Mouse (Mus musculus) MEL (cell line): Measurements from ENCODE around the gene Degs1. TPM values are rescaled to one million over a fixed set of nuclear protein-coding genes. Genes with fewer than 3 reads are reported as not detected.
"Not testable (repeated sequence)": the region's sequence is repeated elsewhere in the genome, so short reads cannot be mapped to it uniquely, and the experiment has no call there.

Source experiments
- DNase-seq: peaks from one replicate; pipeline ENCODE4 v3.0.0; 2011; ENCODE audit warnings: low read depth, low spot score
- H3K27ac ChIP-seq: 2 replicates; pipeline ENCODE4 v1.5.1; 2012; ENCODE audit warnings: low read depth, mild to moderate bottlenecking, control low read depth, low read length, moderate library complexity; ENCODE audit not compliant: control insufficient read depth
- H3K27me3 ChIP-seq, 2 experiments: fragments of 150-350 bp in 1 of 2; sonication (generic) in 1 of 2; 2 replicates each; pipeline ENCODE4 v1.6.1; 2012; ENCODE audit warnings: low read length in 2 of 2, mild to moderate bottlenecking in 2 of 2, improper control_type of control experiment in 1 of 2, moderate library complexity in 1 of 2; ENCODE audit not compliant: insufficient read depth in 2 of 2, control insufficient read depth in 1 of 2
- H3K36me3 ChIP-seq, 2 experiments: 2 replicates each; pipeline ENCODE4 v1.6.1; 2012 to 2014; ENCODE audit warnings: low read length in 2 of 2, improper control_type of control experiment in 1 of 2, inconsistent platforms in 1 of 2, mild to moderate bottlenecking in 1 of 2; ENCODE audit not compliant: insufficient read depth in 2 of 2, control insufficient read depth in 1 of 2
- H3K4me1 ChIP-seq, 2 experiments: fragments of 150-350 bp in 1 of 2; sonication (generic) in 1 of 2; 2 replicates each; pipeline ENCODE4 v1.6.1; 2012; ENCODE audit warnings: low read length in 2 of 2, improper control_type of control experiment in 1 of 2, mild to moderate bottlenecking in 1 of 2; ENCODE audit not compliant: insufficient read depth in 2 of 2, control insufficient read depth in 1 of 2
- H3K4me3 ChIP-seq, 2 experiments: fragments of 150-350 bp in 1 of 2; sonication (generic) in 1 of 2; 2 replicates each; pipeline ENCODE4 v1.5.1; 2012; ENCODE audit warnings: low read depth in 2 of 2, low read length in 2 of 2, mild to moderate bottlenecking in 2 of 2, moderate library complexity in 2 of 2, control low read depth in 1 of 2, improper control_type of control experiment in 1 of 2; ENCODE audit not compliant: control insufficient read depth in 1 of 2, insufficient read depth in 1 of 2
- H3K79me2 ChIP-seq: 2 replicates; pipeline ENCODE4 v1.6.1; 2012; ENCODE audit warnings: mild to moderate bottlenecking, low read length, moderate library complexity; ENCODE audit not compliant: control insufficient read depth, poor library complexity, insufficient read depth
- H3K9ac ChIP-seq: 2 replicates; pipeline ENCODE4 v1.6.1; 2012; ENCODE audit warnings: low read depth, mild to moderate bottlenecking, control low read depth, low read length, moderate library complexity; ENCODE audit not compliant: control insufficient read depth, poor library complexity, severe bottlenecking
- H3K9me3 ChIP-seq: fragments of 150-350 bp; sonication (generic); replicated peaks from 2 replicates; pipeline ENCODE4 v1.6.1; 2012; ENCODE audit warnings: mild to moderate bottlenecking, low read length, improper control_type of control experiment, moderate library complexity; ENCODE audit not compliant: insufficient read depth
- BHLHE40 ChIP-seq: IDR thresholded peaks from 2 replicates; pipeline ENCODE4 v1.6.1; 2012; ENCODE audit warnings: low read depth, mild to moderate bottlenecking, inconsistent platforms, low read length, improper control_type of control experiment, borderline replicate concordance
- CTCF ChIP-seq, 3 experiments: IDR thresholded peaks in 2 of 3; conservative IDR thresholded peaks in 1 of 3; 2 replicates each; pipeline ENCODE4 v1.5.1; 2011 to 2012; ENCODE audit warnings: low read length in 3 of 3, low read depth in 2 of 3, mild to moderate bottlenecking in 2 of 3, improper control_type of control experiment in 1 of 3, inconsistent platforms in 1 of 3, mixed read lengths in 1 of 3, moderate library complexity in 1 of 3; ENCODE audit not compliant: control insufficient read depth in 1 of 3, insufficient read depth in 1 of 3, poor library complexity in 1 of 3, severe bottlenecking in 1 of 3
- ELF1 ChIP-seq: IDR thresholded peaks from 2 replicates; pipeline ENCODE4 v1.6.1; 2014; ENCODE audit warnings: low read depth, mild to moderate bottlenecking, inconsistent platforms, low read length, improper control_type of control experiment, moderate library complexity
- ETS1 ChIP-seq: IDR thresholded peaks from 2 replicates; pipeline ENCODE4 v1.6.1; 2012; ENCODE audit warnings: low read depth, mild to moderate bottlenecking, inconsistent platforms, low read length, improper control_type of control experiment, moderate library complexity
- GATA1 ChIP-seq: IDR thresholded peaks from 2 replicates; pipeline ENCODE4 v1.6.1; 2011; ENCODE audit warnings: low read depth, low read length, improper control_type of control experiment
- HCFC1 ChIP-seq: IDR thresholded peaks from 2 replicates; pipeline ENCODE4 v1.6.1; 2012; ENCODE audit warnings: low read depth, mild to moderate bottlenecking, inconsistent platforms, low read length, improper control_type of control experiment, moderate library complexity
- KAT2A ChIP-seq: conservative IDR thresholded peaks from 2 replicates; pipeline ENCODE4 v1.6.1; 2012; ENCODE audit warnings: low read depth, low read length, improper control_type of control experiment, inconsistent platforms
- MAFK ChIP-seq: IDR thresholded peaks from 2 replicates; pipeline ENCODE4 v1.6.1; 2011; ENCODE audit warnings: low read depth, mild to moderate bottlenecking, low read length, improper control_type of control experiment, borderline replicate concordance
- MAX ChIP-seq: IDR thresholded peaks from 2 replicates; pipeline ENCODE4 v1.6.1; 2011; ENCODE audit warnings: low read length, improper control_type of control experiment
- MAZ ChIP-seq: IDR thresholded peaks from 2 replicates; pipeline ENCODE4 v1.6.1; 2012; ENCODE audit warnings: low read depth, mild to moderate bottlenecking, inconsistent platforms, low read length, improper control_type of control experiment
- MXI1 ChIP-seq: IDR thresholded peaks from 2 replicates; pipeline ENCODE4 v1.6.1; 2011; ENCODE audit warnings: mild to moderate bottlenecking, low read depth, low read length, improper control_type of control experiment
- MYB ChIP-seq: IDR thresholded peaks from 2 replicates; pipeline ENCODE4 v1.6.1; 2011; ENCODE audit warnings: mild to moderate bottlenecking, low read depth, low read length, improper control_type of control experiment
- NELFE ChIP-seq: IDR thresholded peaks from 2 replicates; pipeline ENCODE4 v1.6.1; 2011; ENCODE audit warnings: low read depth, low read length, improper control_type of control experiment
- POLR2A ChIP-seq, 2 experiments: IDR thresholded peaks; 2 replicates each; pipeline ENCODE4 v1.6.1; 2011 to 2012; ENCODE audit warnings: low read length in 2 of 2, mild to moderate bottlenecking in 2 of 2, control low read depth in 1 of 2, improper control_type of control experiment in 1 of 2, low read depth in 1 of 2, moderate library complexity in 1 of 2; ENCODE audit not compliant: control insufficient read depth in 1 of 2, insufficient read depth in 1 of 2, poor library complexity in 1 of 2
- POLR2AphosphoS2 ChIP-seq: IDR thresholded peaks from 2 replicates; pipeline ENCODE4 v1.6.1; 2011; ENCODE audit warnings: low read length, improper control_type of control experiment
- RCOR1 ChIP-seq: IDR thresholded peaks from 2 replicates; pipeline ENCODE4 v1.6.1; 2012; ENCODE audit warnings: low read depth, mild to moderate bottlenecking, inconsistent platforms, low read length, improper control_type of control experiment
- SIN3A ChIP-seq: IDR thresholded peaks from 2 replicates; pipeline ENCODE4 v1.6.1; 2012; ENCODE audit warnings: low read length, improper control_type of control experiment, inconsistent platforms
- TAL1 ChIP-seq: IDR thresholded peaks from 2 replicates; pipeline ENCODE4 v1.6.1; 2012; ENCODE audit warnings: mild to moderate bottlenecking, inconsistent platforms, low read length, moderate library complexity, mixed read lengths
- TBP ChIP-seq: IDR thresholded peaks from 2 replicates; pipeline ENCODE4 v1.8.0; 2011; ENCODE audit warnings: low read depth, low read length, improper control_type of control experiment
- TCF12 ChIP-seq: IDR thresholded peaks from 2 replicates; pipeline ENCODE4 v1.6.1; 2014; ENCODE audit warnings: low read depth, mild to moderate bottlenecking, inconsistent platforms, low read length, improper control_type of control experiment, moderate library complexity
- USF1 ChIP-seq: IDR thresholded peaks from 2 replicates; pipeline ENCODE4 v1.6.1; 2014; ENCODE audit warnings: low read depth, mild to moderate bottlenecking, inconsistent platforms, low read length, improper control_type of control experiment, moderate library complexity
- ZMIZ1 ChIP-seq: IDR thresholded peaks from 2 replicates; pipeline ENCODE4 v1.6.1; 2012; ENCODE audit warnings: low read depth, mild to moderate bottlenecking, inconsistent platforms, low read length, improper control_type of control experiment, moderate library complexity
- polyA plus RNA-seq, 2 experiments: library from polyadenylated mRNA; stranded (reverse) in 1 of 2; unstranded in 1 of 2; fragments of >175 nt in 1 of 2; fragments of >200 nt in 1 of 2; gene quantifications; 2 replicates each; pipeline versions ENCODE4 v1.2.1 to v1.2.4; 2012; ENCODE audit warnings: low replicate concordance in 2 of 2, low read depth in 1 of 2; ENCODE audit not compliant: insufficient read length in 2 of 2, insufficient read depth in 1 of 2, missing spikeins in 1 of 2
- total RNA-seq: library from RNA; depleted of rRNA; stranded (reverse); fragments of 300-350 nt; gene quantifications from 2 replicates; pipeline ENCODE4 v1.2.3, GENCODE M21; 2012

The Degs1 gene
- total and polyA plus RNA-seq, 3 experiments: 46.3 to 54.3 TPM; not detected in 1

DNA sequence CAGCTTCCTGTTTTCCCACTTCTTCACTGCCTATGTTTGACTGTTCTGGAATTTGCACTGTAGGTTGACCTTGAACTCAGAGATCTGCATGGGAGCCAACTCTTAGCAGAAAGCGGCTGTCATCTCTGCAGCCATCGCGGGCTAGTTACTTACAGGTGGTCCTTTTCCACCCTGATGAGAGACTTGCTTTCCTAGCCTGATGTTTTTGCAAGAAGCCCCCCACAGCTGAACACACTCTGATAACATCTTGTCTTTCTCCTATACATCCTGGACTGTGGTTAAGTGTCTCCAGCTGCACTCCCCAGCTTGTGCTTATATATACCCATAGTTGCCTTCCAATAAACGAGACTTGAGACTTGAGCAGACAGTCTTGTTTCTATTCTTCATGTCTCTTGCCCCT lies 9.7 kb upstream of the Degs1 start:
- Histone ChIP-seq H3K4me3 (no peak overlapping the region), H3K4me1 (no peaks in the 10 kb centered on the region; a peak in 1 of 4 replicates)
- no peak for TF ChIP-seq TCF12
- no peak for TF ChIP-seq RCOR1
- TF ChIP-seq MYB: no peak
- no peak for TF ChIP-seq TBP
- TF ChIP-seq SIN3A: no peak
- TF ChIP-seq MAZ: no peak
- no peak for TF ChIP-seq GATA1
- no peak for TF ChIP-seq KAT2A
- TF ChIP-seq ELF1: no peak
- no peak for TF ChIP-seq POLR2A (IDR thresholded peaks at IDR 0.05; ENCODE audit: control insufficient read depth in 1 of 2, insufficient read depth in 1 of 2, low read depth in 1 of 2, low read length in 2 of 2, poor library complexity in 1 of 2)
- TF ChIP-seq CTCF (IDR thresholded peaks at IDR 0.05 in 2 of 3, conservative IDR thresholded peaks at IDR 0.05 in 1 of 3; ENCODE audit: control insufficient read depth in 1 of 3, insufficient read depth in 1 of 3, low read depth in 2 of 3, low read length in 3 of 3, poor library complexity in 1 of 3, severe bottlenecking in 1 of 3): no peak
- TF ChIP-seq USF1: no peak
- no peak for TF ChIP-seq POLR2AphosphoS2
- no peak for TF ChIP-seq MAFK
- TF ChIP-seq ETS1: no peak
- TF ChIP-seq NELFE: no peak
- no peak for TF ChIP-seq HCFC1
- TF ChIP-seq BHLHE40: no peak
- TF ChIP-seq, all 39 proteins: peak for 0
- no peak for DNase-seq
- Histone ChIP-seq H3K9me3 (no peaks in the 10 kb centered on the region), H3K9ac (no peak overlapping the region), H3K36me3 (no peaks in the 10 kb centered on the region), H3K79me2 (no peaks in the 10 kb centered on the region), H3K27ac (no peak overlapping the region), H3K27me3 (no peaks in the 10 kb centered on the region)

DNA sequence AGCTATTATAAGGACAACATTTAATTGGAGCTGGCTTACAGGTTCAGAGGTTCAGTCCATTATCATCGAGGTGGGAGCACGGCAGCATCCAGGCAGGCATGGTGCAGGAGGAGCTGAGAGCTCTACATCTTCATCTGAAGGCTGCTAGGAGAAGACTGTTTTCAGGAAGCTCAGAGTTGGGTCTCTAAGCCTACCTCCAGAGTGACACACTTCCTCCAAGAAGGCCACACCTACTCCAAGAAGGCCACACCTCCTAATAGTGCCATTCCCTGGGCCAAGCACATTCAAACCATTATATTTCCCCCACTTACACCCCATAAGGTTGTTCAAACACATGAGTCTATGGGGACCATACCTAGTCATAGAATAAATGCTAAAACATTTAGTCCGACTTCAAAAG lies 8.1 kb upstream of the Degs1 start:
- not testable (repeated sequence) for H3K4me1 ChIP-seq, H3K36me3 ChIP-seq, H3K4me3 ChIP-seq, H3K9ac ChIP-seq, H3K27me3 ChIP-seq, H3K79me2 ChIP-seq, H3K27ac ChIP-seq, H3K9me3 ChIP-seq
- DNase-seq: peak; percentile 28

- H3K27ac ChIP-seq: no peak overlapping the region
- no peaks in the 10 kb centered on the region; a peak in 1 of 4 replicates for H3K4me1 ChIP-seq
- no peaks in the 10 kb centered on the region for H3K36me3 ChIP-seq
- H3K9me3 ChIP-seq: no peaks in the 10 kb centered on the region
- no peak overlapping the region for H3K4me3 ChIP-seq
- no peaks in the 10 kb centered on the region for H3K27me3 ChIP-seq
- no peaks in the 10 kb centered on the region for H3K79me2 ChIP-seq
- H3K9ac ChIP-seq: no peak overlapping the region
- TF ChIP-seq MXI1 (no peak), ZMIZ1 (no peak), GATA1 (no peak), TAL1 (no peak), POLR2A (IDR thresholded peaks at IDR 0.05; ENCODE audit: control insufficient read depth in 1 of 2, insufficient read depth in 1 of 2, low read depth in 1 of 2, low read length in 2 of 2, poor library complexity in 1 of 2) (no peak), MAX (no peak), POLR2AphosphoS2 (no peak)
- TF ChIP-seq, all 39 proteins: peak for 0
- DNase-seq: no peak
These were observed 7.2 kb upstream of the Degs1 start for GRCm38 (mm10) chr1:182289781-182290180.
